In the genomic region with DNA sequence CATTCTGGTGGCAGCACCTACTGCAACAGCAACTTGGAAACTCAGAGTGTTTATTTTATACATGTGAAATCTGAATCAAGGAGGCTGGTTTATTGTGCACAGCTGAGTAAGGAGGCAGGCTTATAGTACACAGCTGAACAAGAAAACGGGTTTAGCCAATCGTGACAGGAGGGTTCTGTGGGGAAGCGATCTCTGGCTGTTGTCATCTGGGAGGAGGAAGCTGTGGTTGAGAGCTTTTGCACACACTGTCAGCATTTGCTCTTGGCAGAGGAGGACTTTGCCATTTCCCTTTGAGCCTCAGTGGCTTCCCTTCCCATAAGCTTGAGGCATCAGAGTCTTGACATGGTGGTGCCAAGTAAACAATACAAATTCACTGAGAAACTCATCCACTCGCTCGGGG, we compare ENCODE assay signal across 10 mouse cellular contexts. TPM values are rescaled to one million over a fixed set of nuclear protein-coding genes. Genes with fewer than 3 reads are reported as not detected.
DNase-seq lines count a peak whose midpoint lies in the region; ATAC-seq and TF ChIP-seq lines count a peak whose summit lies in the region.
"Had no signal": no experiment of that assay in that cellular context is flagged by ENCODE, and none has a peak within 500 bp of the region (broad histone marks: within the 10 kb centered on the region; RNA-seq: fewer than 3 reads in every experiment).

No protein-coding gene starts in this region.

- H3K36me3 ChIP-seq in stomach, postnatal 0 days (ENCODE audit: control insufficient read depth, insufficient read depth, low read length): no peaks in the 10 kb centered on the region
- no peaks in the 10 kb centered on the region for H3K36me3 ChIP-seq in forebrain, embryonic 13.5 days (ENCODE audit: poor library complexity, severe bottlenecking)

- H3K9ac ChIP-seq in stomach, postnatal 0 days (ENCODE audit: low read length): no peak overlapping the region
- no peak overlapping the region for H3K9ac ChIP-seq in forebrain, embryonic 13.5 days
- H3K9ac ChIP-seq: hindbrain, embryonic 13.5 days had no signal

- no peak for TF ChIP-seq CTCF in stomach, postnatal 0 days (IDR thresholded peaks at IDR 0.05; ENCODE audit: low read depth)

- ATAC-seq in stomach, postnatal 0 days (ENCODE audit: low FRiP score, low TSS enrichment): no peak
- no peak for ATAC-seq in forebrain, embryonic 13.5 days

- no peaks in the 10 kb centered on the region for H3K9me3 ChIP-seq in stomach, postnatal 0 days (ENCODE audit: control insufficient read depth, low read length)
- H3K9me3 ChIP-seq in forebrain, embryonic 13.5 days (replicated peaks): no peaks in the 10 kb centered on the region
- H3K9me3 ChIP-seq: hindbrain, embryonic 13.5 days had no signal

- 0 out of 2 replicates have a peak, but pooled peaks cover 4% of the 10 kb centered on the region for H3K4me1 ChIP-seq in stomach, postnatal 0 days (replicated peaks; ENCODE audit: control insufficient read depth, insufficient read depth)
- no peaks in the 10 kb centered on the region for H3K4me1 ChIP-seq in forebrain, embryonic 13.5 days
- H3K4me1 ChIP-seq: hindbrain, embryonic 13.5 days had no signal

- WGBS in stomach, postnatal 0 days: 50% methylated on average over 5 of the region's 5 CpGs
- WGBS in forebrain, embryonic 13.5 days: 78% methylated on average over 5 of the region's 5 CpGs

- H3K27me3 ChIP-seq in stomach, postnatal 0 days (ENCODE audit: control insufficient read depth, insufficient read depth, low read length): no peaks in the 10 kb centered on the region
- no peaks in the 10 kb centered on the region for H3K27me3 ChIP-seq in forebrain, embryonic 13.5 days
- H3K27me3 ChIP-seq: hindbrain, embryonic 13.5 days had no signal

- no peak overlapping the region for H3K4me2 ChIP-seq in stomach, postnatal 0 days (replicated peaks; ENCODE audit: low read depth)
- H3K4me2 ChIP-seq in forebrain, embryonic 13.5 days: no peak overlapping the region
- H3K4me2 ChIP-seq: hindbrain, embryonic 13.5 days had no signal

- peak; percentile 28 for DNase-seq in layer of hippocampus, adult 9-11 months
- no peak for DNase-seq in layer of hippocampus, postnatal 36 days
- DNase-seq in MEL-GATA-1-ER (ENCODE audit: extremely low read depth, low read depth): peak; percentile 26
- peak; percentile 43 for DNase-seq in lung, postnatal 36 days
- peak; percentile 84 for DNase-seq in thymus, postnatal 0 days (ENCODE audit: low spot score)
- DNase-seq in stomach, postnatal 0 days (ENCODE audit: low spot score): no peak
- no peak for DNase-seq in ovary, postnatal 36 days (ENCODE audit: low spot score)
- DNase-seq: cerebellum, adult 11-12 months had no signal

- H3K27ac ChIP-seq in stomach, postnatal 0 days (replicated peaks): no peak overlapping the region
- no peak overlapping the region for H3K27ac ChIP-seq in forebrain, embryonic 13.5 days
- H3K27ac ChIP-seq: hindbrain, embryonic 13.5 days had no signal

- TF ChIP-seq EP300 in stomach, postnatal 0 days (optimal IDR thresholded peaks at IDR 0.05): no peak

- no peak overlapping the region for H3K4me3 ChIP-seq in stomach, postnatal 0 days (ENCODE audit: low read depth, low read length)
- H3K4me3 ChIP-seq in forebrain, embryonic 13.5 days: no peak overlapping the region
- H3K4me3 ChIP-seq: hindbrain, embryonic 13.5 days had no signal

RNA-seq across cellular contexts. Expression of gene Gsdme, which starts 11.0 kb away (rescaled TPM):
- total RNA-seq in layer of hippocampus, postnatal 36 days (2021): 10 to 100 TPM; 10.0 to 10.3 TPM
- 19.1 and 23.8 TPM in 2 replicates for polyA plus RNA-seq in thymus, postnatal 0 days (2015; fragmentation: Nextera tagmentation; extraction: Ambion mirVana)
- polyA plus RNA-seq in stomach, postnatal 0 days (2015; fragmentation: Nextera tagmentation; extraction: Ambion mirVana): 13.0 and 14.1 TPM in 2 replicates
- 63.8 and 67.4 TPM in 2 replicates for polyA plus RNA-seq in forebrain, embryonic 13.5 days (2015; fragmentation: Nextera tagmentation; extraction: Ambion mirVana)

Comparison
In these comparisons a context has a peak if more than half of its experiments do, and no peak if none do; other contexts are left out.
1. DNase-seq: peak in layer of hippocampus, adult 9-11 months (single experiment), MEL-GATA-1-ER (single experiment), lung, postnatal 36 days (single experiment) and thymus, postnatal 0 days (single experiment); none in layer of hippocampus, postnatal 36 days (0 of 2), stomach, postnatal 0 days (single experiment) and ovary, postnatal 36 days (single experiment).